Mouse (Mus musculus) CH12.LX (cell line): Measurements from ENCODE around the gene Slc9b2. TPM values are rescaled to one million over a fixed set of nuclear protein-coding genes. Genes with fewer than 3 reads are reported as not detected.

ENCODE experiments used
- DNase-seq: peaks from one replicate; pipeline ENCODE4 v3.0.0-alpha.2; 2013; ENCODE audit errors: extremely low read depth
- H3K27ac ChIP-seq: 2 replicates; pipeline ENCODE4 v1.5.1; 2012; ENCODE audit warnings: low read depth, mild to moderate bottlenecking, control low read depth, moderate library complexity; ENCODE audit not compliant: insufficient read depth
- H3K27me3 ChIP-seq: replicated peaks from 2 replicates; pipeline ENCODE3; 2012; ENCODE audit warnings: inconsistent platforms
- H3K36me3 ChIP-seq, 2 experiments: replicated peaks in 1 of 2; 2 replicates each; pipeline versions ENCODE3 to v1.6.1; 2012; ENCODE audit warnings: inconsistent platforms in 1 of 2, low read length in 1 of 2, mild to moderate bottlenecking in 1 of 2, mixed read lengths in 1 of 2, moderate library complexity in 1 of 2; ENCODE audit not compliant: control insufficient read depth in 1 of 2, insufficient read depth in 1 of 2
- H3K4me1 ChIP-seq, 2 experiments: 2 replicates each; pipeline ENCODE4 v1.6.1; 2012; ENCODE audit warnings: inconsistent platforms in 1 of 2, moderate library complexity in 1 of 2; ENCODE audit not compliant: insufficient read depth in 2 of 2, control insufficient read depth in 1 of 2
- H3K4me2 ChIP-seq: 2 replicates; pipeline ENCODE4 v1.6.1; 2012; ENCODE audit warnings: low read depth, mild to moderate bottlenecking, control low read depth; ENCODE audit not compliant: poor library complexity, insufficient read depth, severe bottlenecking
- H3K4me3 ChIP-seq, 3 experiments: fragments of 150-350 bp in 1 of 3; sonication (generic) in 1 of 3; replicated peaks in 1 of 3; 2 replicates each; pipeline versions ENCODE3 to v1.5.1; 2011 to 2012; ENCODE audit warnings: low read depth in 2 of 3, low read length in 2 of 3, mild to moderate bottlenecking in 2 of 3, moderate library complexity in 2 of 3, control low read depth in 1 of 3, improper control_type of control experiment in 1 of 3, inconsistent platforms in 1 of 3, mixed read lengths in 1 of 3; ENCODE audit not compliant: poor library complexity in 1 of 3
- H3K79me2 ChIP-seq: replicated peaks from 2 replicates; pipeline ENCODE4 v1.6.1; 2012; ENCODE audit warnings: mild to moderate bottlenecking, moderate library complexity; ENCODE audit not compliant: control insufficient read depth, poor library complexity, insufficient read depth, severe bottlenecking; ENCODE audit errors: extremely low read depth
- H3K9ac ChIP-seq: 2 replicates; pipeline ENCODE4 v1.6.1; 2012; ENCODE audit warnings: low read depth, mild to moderate bottlenecking, control low read depth, moderate library complexity; ENCODE audit not compliant: insufficient read depth
- H3K9me3 ChIP-seq: replicated peaks from 2 replicates; pipeline ENCODE3; 2012; ENCODE audit warnings: low read length, inconsistent platforms, mixed read lengths
- BHLHE40 ChIP-seq: IDR thresholded peaks from 2 replicates; pipeline ENCODE4 v1.6.1; 2011; ENCODE audit warnings: mild to moderate bottlenecking, low read depth, low read length, improper control_type of control experiment
- CHD2 ChIP-seq: IDR thresholded peaks from 2 replicates; pipeline ENCODE4 v1.6.1; 2011; ENCODE audit warnings: low read length, improper control_type of control experiment
- CTCF ChIP-seq, 2 experiments: IDR thresholded peaks in 1 of 2; conservative IDR thresholded peaks in 1 of 2; 2 replicates each; pipeline ENCODE4 v1.5.1; 2011 to 2012; ENCODE audit warnings: low read depth in 2 of 2, low read length in 2 of 2, improper control_type of control experiment in 1 of 2, inconsistent platforms in 1 of 2, mild to moderate bottlenecking in 1 of 2, moderate library complexity in 1 of 2
- E2F4 ChIP-seq: IDR thresholded peaks from 2 replicates; pipeline ENCODE4 v1.6.1; 2011; ENCODE audit warnings: low read depth, low read length, improper control_type of control experiment; ENCODE audit not compliant: insufficient replicate concordance
- ELF1 ChIP-seq: IDR thresholded peaks from 2 replicates; pipeline ENCODE4 v1.6.1; 2014; ENCODE audit warnings: low read depth, mild to moderate bottlenecking, inconsistent platforms, low read length, improper control_type of control experiment
- EP300 ChIP-seq: IDR thresholded peaks from 2 replicates; pipeline ENCODE4 v1.6.1; 2011; ENCODE audit warnings: low read length, improper control_type of control experiment
- GABPA ChIP-seq: IDR thresholded peaks from 2 replicates; pipeline ENCODE4 v1.6.1; 2012; ENCODE audit warnings: low read depth, low read length, improper control_type of control experiment, inconsistent platforms; ENCODE audit not compliant: insufficient replicate concordance
- HCFC1 ChIP-seq: IDR thresholded peaks from 2 replicates; pipeline ENCODE4 v1.6.1; 2012; ENCODE audit warnings: low read depth, mild to moderate bottlenecking, inconsistent platforms, low read length, improper control_type of control experiment
- IRF4 ChIP-seq: IDR thresholded peaks from 2 replicates; pipeline ENCODE4 v1.6.1; 2014; ENCODE audit warnings: low read depth, mild to moderate bottlenecking, inconsistent platforms, low read length, improper control_type of control experiment
- JUN ChIP-seq: IDR thresholded peaks from 2 replicates; pipeline ENCODE4 v1.6.1; 2011; ENCODE audit warnings: low read depth, mild to moderate bottlenecking, low read length, improper control_type of control experiment, moderate library complexity; ENCODE audit not compliant: insufficient read depth
- MAX ChIP-seq: IDR thresholded peaks from 2 replicates; pipeline ENCODE4 v1.6.1; 2011; ENCODE audit warnings: low read length, improper control_type of control experiment
- MAZ ChIP-seq: IDR thresholded peaks from 2 replicates; pipeline ENCODE4 v1.6.1; 2012; ENCODE audit warnings: low read depth, mild to moderate bottlenecking, inconsistent platforms, low read length, improper control_type of control experiment, moderate library complexity
- NELFE ChIP-seq: IDR thresholded peaks from 2 replicates; pipeline ENCODE4 v1.6.1; 2011; ENCODE audit warnings: low read depth, low read length, improper control_type of control experiment
- POLR2A ChIP-seq: IDR thresholded peaks from 2 replicates; pipeline ENCODE4 v1.6.1; 2011; ENCODE audit warnings: low read depth, mild to moderate bottlenecking, improper control_type of control experiment, low read length
- POLR2AphosphoS2 ChIP-seq: IDR thresholded peaks from 2 replicates; pipeline ENCODE4 v1.6.1; 2011; ENCODE audit warnings: low read depth, low read length, improper control_type of control experiment
- SIN3A ChIP-seq: IDR thresholded peaks from 2 replicates; pipeline ENCODE4 v1.6.1; 2012; ENCODE audit warnings: low read length, improper control_type of control experiment, inconsistent platforms
- TBP ChIP-seq: conservative IDR thresholded peaks from 2 replicates; pipeline ENCODE4 v1.6.1; 2011; ENCODE audit warnings: low read depth, low read length, improper control_type of control experiment
- USF1 ChIP-seq: IDR thresholded peaks from 2 replicates; pipeline ENCODE4 v1.6.1; 2014; ENCODE audit warnings: low read depth, mild to moderate bottlenecking, inconsistent platforms, low read length, improper control_type of control experiment
- ZNF384 ChIP-seq: IDR thresholded peaks from 2 replicates; pipeline ENCODE4 v1.6.1; 2012; ENCODE audit warnings: low read depth, low read length, improper control_type of control experiment, inconsistent platforms
- dilution Hi-C: fragments of 300-500 bp; cut with MboI; formaldehyde crosslinking; loops from 2 replicates; pipeline ENCODE4 v1.14.3; 2020; ENCODE audit warnings: low sequenced_read_pairs; ENCODE audit not compliant: extremely low pct_unique_long_range_greater_than_20kb, extremely low pct_ligation_motif_present
- in situ Hi-C: fragments of 300-500 bp; cut with MboI; formaldehyde crosslinking; loops from 3 replicates; pipeline ENCODE4 v1.14.3; 2019; ENCODE audit warnings: low sequenced_read_pairs, low pct_ligation_motif_present, low pct_unique_long_range_greater_than_20kb, mixed read lengths
- polyA plus RNA-seq: library from polyadenylated mRNA; unstranded; fragments of >175 nt; gene quantifications from 2 replicates; pipeline ENCODE4 v1.2.1, GENCODE M21; 2012; ENCODE audit warnings: low read depth; ENCODE audit not compliant: insufficient read length
- total RNA-seq, 2 experiments: library from RNA; depleted of rRNA; stranded (reverse); fragments of 300-350 nt in 1 of 2; fragments of >200 nt in 1 of 2; gene quantifications; 2 replicates each; pipeline ENCODE4 v1.2.3; 2012 to 2014

The Slc9b2 gene
- total and polyA plus RNA-seq, 3 experiments, result 1.4 to 4.2 (median 2.8) TPM

GRCm38 (mm10) chr3:135333763-135334162 is 26.3 kb downstream of the Slc9b2 start:
- peaks cover 0 to 6% of the 10 kb centered on the region in 2 experiments; a peak in 2 of 4 replicates for H3K4me1 ChIP-seq
- in situ Hi-C loops, result no loop called here

GRCm38 (mm10) chr3:135347739-135348264 is 40.3 kb downstream of the Slc9b2 start, which contains the start of gene Slc9b1:
Gene Slc9b1 (plus strand): TSS chr3:135348029.
- Histone ChIP-seq H3K9me3 (no peaks in the 10 kb centered on the region), H3K4me3 (peak within 1 kb of the TSS in 2 of 3 experiments; percentile 10 to 13), H3K27ac (no peak within 1 kb of the TSS), H3K9ac (no peak within 1 kb of the TSS), H3K27me3 (no peaks in the 10 kb centered on the region), H3K4me1 (no peaks in the 10 kb centered on the region), H3K79me2 (no peaks in the 10 kb centered on the region), H3K4me2 (no peak within 1 kb of the TSS), H3K36me3 (no peaks in the 10 kb centered on the region)
- in situ Hi-C loops, result no loop called here
- TF ChIP-seq MAX (no peak), IRF4 (no peak), TBP (no peak), CHD2 (no peak), BHLHE40 (no peak), NELFE (no peak), CTCF (conservative IDR thresholded peaks at IDR 0.05 in 1 of 2, IDR thresholded peaks at IDR 0.05 in 1 of 2; ENCODE audit: low read depth in 2 of 2, low read length in 2 of 2) (no peak), USF1 (no peak), POLR2A (0 out of 2 replicates have a peak, but pooled peaks have one; percentile 17), GABPA (no peak), JUN (no peak), ELF1 (0 out of 2 replicates have a peak, but pooled peaks have one; percentile 20), SIN3A (no peak), ZNF384 (peak; percentile 78), POLR2AphosphoS2 (no peak), MAZ (no peak)
- no peak for DNase-seq
- dilution Hi-C loops, result no loop called here

More at GRCm38 (mm10) chr3:135333763-135334162, 26.3 kb downstream of the Slc9b2 start:
- Histone ChIP-seq H3K4me2 (no peak overlapping the region), H3K4me3 (no peak overlapping the region), H3K27me3 (no peaks in the 10 kb centered on the region), H3K9ac (no peak overlapping the region), H3K36me3 (peaks cover 0 to 2% of the 10 kb centered on the region in 2 experiments), H3K9me3 (no peaks in the 10 kb centered on the region), H3K27ac (no peak overlapping the region), H3K79me2 (no peaks in the 10 kb centered on the region)
- DNase-seq, result no peak
- dilution Hi-C loops, result no loop called here
- TF ChIP-seq HCFC1 (no peak), POLR2A (no peak), E2F4 (no peak), EP300 (no peak)
- TF ChIP-seq, all 38 proteins: peak for 0
